Mouse (Mus musculus): ENCODE results near the gene Upf3a.

GRCm38 (mm10) chr8:13740817-13741613 is 44.4 kb upstream of the Upf3a start:
- TF ChIP-seq USF2 (IDR thresholded peaks at IDR 0.05; ENCODE audit: borderline replicate concordance in 1 of 2, insufficient read depth in 1 of 2, low read depth in 1 of 2, low read length in 2 of 2) (no peak), POLR2A (IDR thresholded peaks at IDR 0.05; ENCODE audit: control insufficient read depth in 1 of 2, insufficient read depth in 1 of 2, low read depth in 1 of 2, low read length in 2 of 2, poor library complexity in 1 of 2) (no peak), CTCF (IDR thresholded peaks at IDR 0.05 in 2 of 3, conservative IDR thresholded peaks at IDR 0.05 in 1 of 3; ENCODE audit: control insufficient read depth in 1 of 3, insufficient read depth in 1 of 3, low read depth in 2 of 3, low read length in 3 of 3, poor library complexity in 1 of 3, severe bottlenecking in 1 of 3) (no peak), TAL1 (IDR thresholded peaks at IDR 0.05; ENCODE audit: low read length) (peak; percentile 63), MAZ (IDR thresholded peaks at IDR 0.05; ENCODE audit: low read depth, low read length) (no peak), KAT2A (conservative IDR thresholded peaks at IDR 0.05; ENCODE audit: low read depth, low read length) (no peak)

Measured in MEL (cell line).